Mouse (Mus musculus) intestine, embryonic 16.5 days (tissue): Measurements from ENCODE around the gene Tut7. TPM values are rescaled to one million over a fixed set of nuclear protein-coding genes. Genes with fewer than 3 reads are reported as not detected.
A peak's percentile ranks its signal among the peaks of the same experiment; 100 is the strongest.
"Not testable (repeated sequence)": the region's sequence is repeated elsewhere in the genome, so short reads cannot be mapped to it uniquely, and the experiment has no call there.

ENCODE experiments used
- ATAC-seq: fragments of 200-750 bp; cut with Nextera tagmentation; 2 replicates; pipeline ENCODE4 v1.8.0; 2017; ENCODE audit warnings: moderate TSS enrichment, moderate library complexity
- H3K27ac ChIP-seq: fragments of 300-500 bp; sonication (generic); 2 replicates; pipeline ENCODE4 v1.5.1; 2014; ENCODE audit warnings: mild to moderate bottlenecking, low read length
- H3K27me3 ChIP-seq: fragments of 300-500 bp; sonication (generic); replicated peaks from 2 replicates; pipeline ENCODE4 v1.6.1; 2014; ENCODE audit warnings: low read length, control low read depth, mixed read lengths; ENCODE audit not compliant: control insufficient read depth, insufficient read depth
- H3K36me3 ChIP-seq: fragments of 300-500 bp; sonication (generic); 2 replicates; pipeline ENCODE4 v1.6.1; 2014; ENCODE audit warnings: low read length, control low read depth; ENCODE audit not compliant: control insufficient read depth, insufficient read depth
- H3K4me1 ChIP-seq: fragments of 300-500 bp; sonication (generic); 2 replicates; pipeline ENCODE4 v1.6.1; 2014; ENCODE audit warnings: low read length, control low read depth, mixed read lengths; ENCODE audit not compliant: control insufficient read depth, insufficient read depth
- H3K4me2 ChIP-seq: fragments of 300-500 bp; sonication (generic); 2 replicates; pipeline ENCODE4 v1.6.1; 2014; ENCODE audit warnings: low read depth, low read length, control low read depth
- H3K4me3 ChIP-seq: fragments of 300-500 bp; sonication (generic); 2 replicates; pipeline ENCODE4 v1.5.1; 2014; ENCODE audit warnings: mild to moderate bottlenecking, low read length
- H3K9ac ChIP-seq: fragments of 300-500 bp; sonication (generic); 2 replicates; pipeline ENCODE4 v1.6.1; 2014; ENCODE audit warnings: low read depth, low read length
- H3K9me3 ChIP-seq: fragments of 300-500 bp; sonication (generic); 2 replicates; pipeline ENCODE4 v1.6.1; 2016; ENCODE audit warnings: low read length, control low read depth; ENCODE audit not compliant: control insufficient read depth
- WGBS: fragments of 180-500 bp; shearing (Covaris S2); extraction: QIAGEN DNeasy Blood & Tissue Kit; methylation state at CpG from one replicate; pipeline ENCODE4 v1.1.7; 2014; 5-methylcytosine and 5-hydroxymethylcytosine counted together
- polyA plus RNA-seq: library from polyadenylated mRNA; unstranded; fragments of >200 nt; fragmentation: Nextera tagmentation; extraction: Ambion mirVana; gene quantifications from 2 replicates; pipeline ENCODE4 v1.2.1, GENCODE M21; 2015

Tut7 gene
- polyA plus RNA-seq, 1 experiment from 2014 or later = 36.1 TPM

GRCm38 (mm10) chr13:59733936-59734335, 89.0 kb downstream of the Tut7 start:
- WGBS = 84% methylated on average over 2 of the region's 4 CpGs
- no peak overlapping the region for H3K9ac ChIP-seq
- no peaks in the 10 kb centered on the region for H3K27me3 ChIP-seq
- no peaks in the 10 kb centered on the region for H3K36me3 ChIP-seq
- no peak overlapping the region for H3K27ac ChIP-seq
- no peaks in the 10 kb centered on the region for H3K9me3 ChIP-seq
- no peak overlapping the region for H3K4me3 ChIP-seq
- ATAC-seq = 0 out of 2 replicates have a peak, but pooled peaks have one; percentile 35
- no peaks in the 10 kb centered on the region; the same call in 1 of the 2 replicates for H3K4me1 ChIP-seq
- no peak overlapping the region for H3K4me2 ChIP-seq

- ATAC-seq = no peak
- H3K9me3 ChIP-seq = no peaks in the 10 kb centered on the region
- H3K27ac ChIP-seq = no peak within 1 kb of the TSS
- no peak within 1 kb of the TSS for H3K4me3 ChIP-seq
- H3K4me1 ChIP-seq = no peaks in the 10 kb centered on the region; the same call in 1 of the 2 replicates
- H3K36me3 ChIP-seq = no peaks in the 10 kb centered on the region
- no peak within 1 kb of the TSS for H3K4me2 ChIP-seq
- 34% methylated on average over 7 of the region's 7 CpGs for WGBS
- H3K9ac ChIP-seq = no peak within 1 kb of the TSS
- no peaks in the 10 kb centered on the region for H3K27me3 ChIP-seq
These were observed 91.3 kb downstream of the Tut7 start, which contains the start of gene Spata31d1d for GRCm38 (mm10) chr13:59731652-59732051. Spata31d1d (minus strand) TSS chr13:59731752.

GRCm38 (mm10) chr13:59728378-59729093, 94.4 kb downstream of the Tut7 start:
- Histone ChIP-seq H3K27ac (no peak overlapping the region), H3K9ac (no peak overlapping the region), H3K27me3 (no peaks in the 10 kb centered on the region), H3K4me3 (no peak overlapping the region), H3K36me3 (no peaks in the 10 kb centered on the region), H3K4me1 (no peaks in the 10 kb centered on the region), H3K4me2 (no peak overlapping the region), H3K9me3 (no peaks in the 10 kb centered on the region)
- 22% methylated on average over 7 of the region's 7 CpGs for WGBS
- ATAC-seq = peak; percentile 89

GRCm38 (mm10) chr13:59726139-59726867, 96.6 kb downstream of the Tut7 start:
- Histone ChIP-seq H3K4me1 (no peaks in the 10 kb centered on the region), H3K9ac (peak overlapping the region; percentile 5; the same call in 1 of the 2 replicates), H3K27ac (no peak overlapping the region), H3K9me3 (no peaks in the 10 kb centered on the region), H3K27me3 (no peaks in the 10 kb centered on the region), H3K4me3 (no peak overlapping the region), H3K36me3 (no peaks in the 10 kb centered on the region), H3K4me2 (0 out of 2 replicates have a peak overlapping the region, but pooled peaks have one; percentile 2)
- no peak for ATAC-seq
- WGBS = 26% methylated on average over 29 of the region's 29 CpGs

- ATAC-seq, H3K4me2 ChIP-seq, H3K4me3 ChIP-seq, H3K27me3 ChIP-seq, H3K36me3 ChIP-seq, H3K9me3 ChIP-seq, H3K9ac ChIP-seq, H3K27ac ChIP-seq, H3K4me1 ChIP-seq: not testable (repeated sequence)
- WGBS = 82% methylated on average over 1 of the region's 1 CpGs
These were observed 100.9 kb downstream of the Tut7 start for GRCm38 (mm10) chr13:59722089-59722488.

Other genes starting within 250 kb of the Tut7 start
- gene Agtpbp1, start 237.9 kb downstream of the Tut7 start, polyA plus RNA-seq = 10.2 and 10.7 TPM in 2 replicates
- gene Naa35, start 237.9 kb downstream of the Tut7 start, polyA plus RNA-seq = 61.2 and 67.8 TPM in 2 replicates
- 85.4 and 90.4 TPM in 2 replicates for gene Golm1, start 147.3 kb downstream of the Tut7 start, polyA plus RNA-seq
- not detected in 2 replicates for gene 4921517D22Rik, start 129.0 kb downstream of the Tut7 start, polyA plus RNA-seq
- gene Spata31d1a, start 112.8 kb downstream of the Tut7 start, polyA plus RNA-seq = not detected in 2 replicates
- gene Spata31d1b, start 110.9 kb downstream of the Tut7 start, polyA plus RNA-seq = not detected in 2 replicates
- gene Spata31d1d, start 91.4 kb downstream of the Tut7 start, polyA plus RNA-seq = not detected in 2 replicates
- gene 1700014D04Rik, start 76.4 kb downstream of the Tut7 start, polyA plus RNA-seq = not detected in 2 replicates
- gene Isca1, start 53.3 kb downstream of the Tut7 start, polyA plus RNA-seq = 131 and 133 TPM in 2 replicates
- not detected in 2 replicates for gene Gm49354, start 40.9 kb downstream of the Tut7 start, polyA plus RNA-seq